Mouse (Mus musculus) splenic B cell, adult 2 months (primary cell): ENCODE data around the gene Speer4a.
"Not testable (repeated sequence)": the region's sequence is repeated elsewhere in the genome, so short reads cannot be mapped to it uniquely, and the experiment has no call there.

Experiments
- DNase-seq: peaks from one replicate; pipeline ENCODE4 v3.0.0-alpha.2; 2011; ENCODE audit warnings: low read depth, low spot score
- H3K27me3 ChIP-seq: 2 replicates; pipeline ENCODE4 v1.6.1; 2012; ENCODE audit warnings: mild to moderate bottlenecking, low read length, moderate library complexity, mixed read lengths; ENCODE audit not compliant: control insufficient read depth, poor library complexity, insufficient read depth, severe bottlenecking
- H3K36me3 ChIP-seq: 2 replicates; pipeline ENCODE4 v1.6.1; 2012; ENCODE audit warnings: mild to moderate bottlenecking, low read length, moderate library complexity, mixed read lengths; ENCODE audit not compliant: control insufficient read depth, poor library complexity, insufficient read depth, severe bottlenecking

The Speer4a gene

GRCm38 (mm10) chr5:26039458-26039857 lies at the start of gene Speer4a:
TSS of gene Speer4a (minus strand) at chr5:26039558.
- H3K27me3 ChIP-seq, DNase-seq, H3K36me3 ChIP-seq: not testable (repeated sequence)

GRCm38 (mm10) chr5:26079023-26079422 lies 39.7 kb upstream of the Speer4a start:
- not testable (repeated sequence) for H3K27me3 ChIP-seq, DNase-seq, H3K36me3 ChIP-seq

- no peaks in the 10 kb centered on the region for H3K36me3 ChIP-seq
- DNase-seq: no peak
- H3K27me3 ChIP-seq: no peaks in the 10 kb centered on the region
Measured at GRCm38 (mm10) chr5:26070716-26071115, 31.4 kb upstream of the Speer4a start.

GRCm38 (mm10) chr5:26058481-26058880 lies 19.1 kb upstream of the Speer4a start, which contains the start of gene Gm7347:
TSS of gene Gm7347 (minus strand) at chr5:26058581.
- not testable (repeated sequence) for H3K27me3 ChIP-seq, DNase-seq, H3K36me3 ChIP-seq

- not testable (repeated sequence) for DNase-seq
Measured at GRCm38 (mm10) chr5:26022816-26023215, 16.5 kb downstream of the Speer4a start, which contains the start of gene Gm5862. TSS of gene Gm5862 (minus strand) at chr5:26022916.

DNA sequence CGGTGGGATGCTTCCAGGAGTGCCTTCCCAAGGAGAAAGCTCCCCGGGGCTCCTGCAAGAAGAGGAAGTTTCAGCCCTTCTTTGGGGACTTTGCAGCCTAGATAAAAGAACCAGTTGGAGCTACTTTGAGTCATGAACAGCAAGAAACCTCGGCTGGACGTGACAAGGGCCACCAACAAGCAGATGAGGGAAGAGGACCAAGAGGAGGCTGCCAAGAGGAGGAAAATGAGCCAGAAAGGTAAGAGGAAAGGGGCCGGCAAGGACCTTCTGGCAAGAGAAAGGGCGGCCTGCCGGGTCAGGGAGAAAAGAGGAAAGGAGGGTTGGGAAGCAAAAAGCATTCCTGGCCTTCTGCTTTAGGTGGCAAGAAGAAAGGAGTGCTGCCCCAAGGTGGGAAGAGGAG lies 31.7 kb downstream of the Speer4a start:
- H3K36me3 ChIP-seq, H3K27me3 ChIP-seq, DNase-seq: not testable (repeated sequence)

More at GRCm38 (mm10) chr5:26022816-26023215, 16.5 kb downstream of the Speer4a start, which contains the start of gene Gm5862:
- H3K27me3 ChIP-seq, H3K36me3 ChIP-seq: not testable (repeated sequence)

- H3K36me3 ChIP-seq, DNase-seq, H3K27me3 ChIP-seq: not testable (repeated sequence)
Measured at GRCm38 (mm10) chr5:26006937-26007695, 32.2 kb downstream of the Speer4a start.

DNA sequence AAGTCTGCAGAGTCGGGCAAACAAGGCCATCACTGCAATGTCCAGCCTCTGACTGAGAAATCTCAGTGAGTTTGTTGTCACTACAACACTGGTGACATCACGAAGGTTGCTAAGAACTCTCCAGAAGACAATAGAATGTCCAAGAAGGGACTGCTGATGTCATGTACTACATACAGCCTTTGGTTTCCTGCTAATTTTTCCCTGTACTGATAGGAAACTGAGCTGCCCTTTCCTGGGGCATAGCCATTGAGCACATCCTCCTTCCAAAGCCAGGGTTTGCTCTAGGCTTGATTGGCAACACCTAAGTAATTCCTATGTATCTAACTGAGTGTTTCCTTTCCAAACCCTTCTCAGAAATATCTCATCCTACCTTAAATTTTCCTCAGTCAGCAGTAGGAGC lies 34.7 kb downstream of the Speer4a start, which contains the start of gene Gm1979:
Gene Gm1979 (minus strand): TSS at position 101 of the 400 bp plus-strand sequence.
- not testable (repeated sequence) for H3K36me3 ChIP-seq, H3K27me3 ChIP-seq, DNase-seq

GRCm38 (mm10) chr5:25988550-25988949 lies 50.8 kb downstream of the Speer4a start, which contains the start of gene Gm21698:
TSS of gene Gm21698 (minus strand) at chr5:25988650.
- H3K36me3 ChIP-seq, DNase-seq, H3K27me3 ChIP-seq: not testable (repeated sequence)
